Mouse (Mus musculus): Measurements from ENCODE around the gene Bax. TPM values are rescaled to one million over a fixed set of nuclear protein-coding genes. Genes with fewer than 3 reads are reported as not detected.
"Not testable (repeated sequence)": the region's sequence is repeated elsewhere in the genome, so short reads cannot be mapped to it uniquely, and the experiment has no call there.

Bax gene
- total RNA-seq, 4 experiments from 2014 or later, result 70.0 to 78.6 (median 73.2) TPM

GRCm38 (mm10) chr7:45482166-45482565 is 15.5 kb upstream of the Bax start:
- DNase-seq (ENCODE audit: low spot score in 2 of 2), result no peak

GRCm38 (mm10) chr7:45481374-45481927 is 14.8 kb upstream of the Bax start, which contains the start of gene Tulp2:
Tulp2 (plus strand) TSS chr7:45481877.
- DNase-seq (ENCODE audit: low spot score in 2 of 2), result peak; percentile 66 to 70

- not testable (repeated sequence) for DNase-seq (ENCODE audit: low spot score in 2 of 2)
Observed at GRCm38 (mm10) chr7:45480310-45480709, 13.6 kb upstream of the Bax start.

GRCm38 (mm10) chr7:45478774-45479173 is 12.1 kb upstream of the Bax start:
- DNase-seq (ENCODE audit: low spot score in 2 of 2), result no peak

GRCm38 (mm10) chr7:45477003-45477402 is 10.3 kb upstream of the Bax start:
- DNase-seq (ENCODE audit: low spot score in 2 of 2), result peak; percentile 35 to 63

- no peak for DNase-seq (ENCODE audit: low spot score in 2 of 2)
Observed at GRCm38 (mm10) chr7:45476453-45476852, 9.8 kb upstream of the Bax start.

- no peak for DNase-seq (ENCODE audit: low spot score in 2 of 2)
Observed at GRCm38 (mm10) chr7:45475291-45475969, 8.7 kb upstream of the Bax start.

GRCm38 (mm10) chr7:45470869-45471268 is 4.2 kb upstream of the Bax start:
- peak in 1 of 2 experiments; percentile 79 for DNase-seq (ENCODE audit: low spot score in 2 of 2)

- DNase-seq (ENCODE audit: low spot score in 2 of 2), result no peak
Observed at GRCm38 (mm10) chr7:45467090-45467670, 482 bp upstream of the Bax start.

GRCm38 (mm10) chr7:45465549-45465948 is 1.1 kb downstream of the Bax start:
- no peak for DNase-seq (ENCODE audit: low spot score in 2 of 2)

GRCm38 (mm10) chr7:45465112-45465511 is 1.6 kb downstream of the Bax start:
- DNase-seq (ENCODE audit: low spot score in 2 of 2), result no peak

- no peak for DNase-seq (ENCODE audit: low spot score in 2 of 2)
Observed at GRCm38 (mm10) chr7:45463987-45464778, 2.5 kb downstream of the Bax start.

- not testable (repeated sequence) for DNase-seq (ENCODE audit: low spot score in 2 of 2)
Observed at GRCm38 (mm10) chr7:45462868-45463267, 3.8 kb downstream of the Bax start.

GRCm38 (mm10) chr7:45462325-45462724 is 4.4 kb downstream of the Bax start:
- DNase-seq (ENCODE audit: low spot score in 2 of 2), result no peak

GRCm38 (mm10) chr7:45461781-45462180 is 4.9 kb downstream of the Bax start:
- no peak for DNase-seq (ENCODE audit: low spot score in 2 of 2)

- DNase-seq (ENCODE audit: low spot score in 2 of 2), result no peak
Observed at GRCm38 (mm10) chr7:45461326-45461725, 5.4 kb downstream of the Bax start.

- no peak for DNase-seq (ENCODE audit: low spot score in 2 of 2)
Observed at GRCm38 (mm10) chr7:45460860-45461314, 5.8 kb downstream of the Bax start.

- no peak for DNase-seq (ENCODE audit: low spot score in 2 of 2)
Observed at GRCm38 (mm10) chr7:45460377-45460776, 6.3 kb downstream of the Bax start.

- peak; percentile 97 to 98 for DNase-seq (ENCODE audit: low spot score in 2 of 2)
Observed at GRCm38 (mm10) chr7:45459564-45460140, 7.0 kb downstream of the Bax start, which contains the start of gene Ftl1. Ftl1 (minus strand) TSS chr7:45459884.

- peak; percentile 68 to 71 for DNase-seq (ENCODE audit: low spot score in 2 of 2)
Observed at GRCm38 (mm10) chr7:45458748-45459563, 7.7 kb downstream of the Bax start.
